ENCODE assay signal across 8 mouse cellular contexts in the genomic region with DNA sequence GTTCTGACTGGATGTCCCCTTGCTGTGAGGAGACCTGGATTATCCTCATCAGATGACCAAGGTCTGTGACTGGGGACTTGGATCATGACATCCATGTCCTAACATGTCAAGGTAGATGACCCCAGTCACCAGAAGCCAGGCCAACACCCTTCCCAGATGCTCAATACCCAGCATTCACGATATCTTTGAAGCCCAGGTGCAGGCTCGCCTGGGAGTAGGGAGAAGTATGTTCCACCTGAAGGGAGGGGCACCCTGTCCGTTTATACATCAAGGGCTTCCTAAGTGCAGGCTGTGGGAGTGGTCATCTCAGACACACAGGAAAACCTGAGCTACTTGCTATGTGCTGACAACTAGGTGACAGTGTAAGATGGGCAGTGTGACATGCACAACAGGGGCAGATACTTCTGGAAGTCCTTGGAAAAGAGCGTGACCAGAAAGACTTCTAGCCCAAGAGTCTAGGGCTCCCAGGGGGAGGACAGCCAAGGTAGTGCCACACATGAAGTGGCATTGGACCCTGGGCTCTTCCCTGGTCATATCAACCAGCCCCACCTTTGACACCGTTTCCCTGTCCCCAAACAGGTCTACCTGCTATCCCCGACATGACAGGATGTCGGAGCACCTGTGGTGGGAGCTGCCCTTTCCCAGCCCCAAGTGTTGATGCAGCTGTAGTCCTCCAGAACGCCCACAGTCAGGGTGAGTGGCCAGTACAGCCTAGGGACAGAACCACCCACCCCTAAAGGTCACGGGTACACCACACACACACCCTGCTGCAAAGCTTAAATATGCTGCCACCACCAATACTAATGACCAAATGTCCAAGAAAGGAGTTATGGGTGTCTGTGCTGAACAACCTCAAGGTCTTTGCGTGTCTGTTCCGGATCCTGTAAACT. TPM values are rescaled to one million over a fixed set of nuclear protein-coding genes. Genes with fewer than 3 reads are reported as not detected.
DNase-seq lines count a peak whose midpoint lies in the region; ATAC-seq and TF ChIP-seq lines count a peak whose summit lies in the region.

No protein-coding gene starts in this region.

- peak overlapping the region; percentile 80 for H3K4me3 ChIP-seq in kidney, postnatal 0 days (replicated peaks; ENCODE audit: low read depth, low read length)
- peak overlapping the region; percentile 70 for H3K4me3 ChIP-seq in forebrain, postnatal 0 days (ENCODE audit: low read depth, low read length)
- H3K4me3 ChIP-seq in liver, embryonic 11.5 days (ENCODE audit: low read depth, low read length) = peak overlapping the region; percentile 91

- peak overlapping the region; percentile 67 for H3K4me2 ChIP-seq in kidney, postnatal 0 days (ENCODE audit: low read length)
- peak overlapping the region; percentile 52 for H3K4me2 ChIP-seq in forebrain, postnatal 0 days (ENCODE audit: low read depth)
- H3K4me2 ChIP-seq in liver, embryonic 11.5 days = peak overlapping the region; percentile 78

- ATAC-seq in kidney, postnatal 0 days (replicated peaks; ENCODE audit: low FRiP score, low read depth) = peak; percentile 15
- ATAC-seq in forebrain, postnatal 0 days = no peak
- ATAC-seq in liver, embryonic 11.5 days (replicated peaks; ENCODE audit: low FRiP score) = peak; percentile 8
- ATAC-seq in neutrophil, adult 5-6 weeks (ENCODE audit: extremely low read depth, insufficient number of reproducible peaks, low FRiP score, poor library complexity, severe bottlenecking) = peak; percentile 0; the same call in 1 of the 2 replicates

- H3K27ac ChIP-seq in kidney, postnatal 0 days = peak overlapping the region; percentile 79
- H3K27ac ChIP-seq in forebrain, postnatal 0 days (ENCODE audit: low read depth, low read length) = peak overlapping the region; percentile 89
- H3K27ac ChIP-seq in liver, embryonic 11.5 days (ENCODE audit: low read depth, low read length) = peak overlapping the region; percentile 87; the same call in 1 of the 2 replicates

- DNase-seq in kidney, postnatal 0 days (ENCODE audit: low spot score) = no peak
- DNase-seq in kidney, adult 11 months = no peak
- DNase-seq in cerebellum, adult 11-12 months = peak; percentile 80
- no peak for DNase-seq in forebrain, postnatal 0 days
- no peak for DNase-seq in liver, embryonic 11.5 days (ENCODE audit: low spot score)
- DNase-seq in right cerebral cortex, postnatal 14 days = no peak
- DNase-seq in frontal cortex, postnatal 25 days (ENCODE audit: low spot score in 2 of 2) = no peak

- peaks cover 16% of the 10 kb centered on the region; the same call in 1 of the 2 replicates for H3K36me3 ChIP-seq in kidney, postnatal 0 days (ENCODE audit: insufficient read depth, low read length)
- H3K36me3 ChIP-seq in forebrain, postnatal 0 days (ENCODE audit: insufficient read depth) = peaks cover 16% of the 10 kb centered on the region
- H3K36me3 ChIP-seq in liver, embryonic 11.5 days (ENCODE audit: control insufficient read depth, insufficient read depth, low read length) = peaks cover 18% of the 10 kb centered on the region

- H3K4me1 ChIP-seq in kidney, postnatal 0 days (replicated peaks; ENCODE audit: insufficient read depth, low read length) = peaks cover 5% of the 10 kb centered on the region; the same call in 1 of the 2 replicates
- H3K4me1 ChIP-seq in forebrain, postnatal 0 days (ENCODE audit: insufficient read depth) = peaks cover 15% of the 10 kb centered on the region; the same call in 1 of the 2 replicates
- peaks cover 24% of the 10 kb centered on the region for H3K4me1 ChIP-seq in liver, embryonic 11.5 days (replicated peaks; ENCODE audit: control insufficient read depth, insufficient read depth, low read length)

- H3K27me3 ChIP-seq in kidney, postnatal 0 days (ENCODE audit: insufficient read depth, low read length) = no peaks in the 10 kb centered on the region
- H3K27me3 ChIP-seq in forebrain, postnatal 0 days (ENCODE audit: insufficient read depth, low read length) = no peaks in the 10 kb centered on the region
- H3K27me3 ChIP-seq in liver, embryonic 11.5 days (replicated peaks; ENCODE audit: control insufficient read depth, insufficient read depth, low read length) = no peaks in the 10 kb centered on the region

- no peak for TF ChIP-seq CTCF in kidney, postnatal 0 days (IDR thresholded peaks at IDR 0.05; ENCODE audit: low read depth)
- TF ChIP-seq CTCF in forebrain, postnatal 0 days (IDR thresholded peaks at IDR 0.05; ENCODE audit: low read depth) = no peak

- H3K9me3 ChIP-seq in kidney, postnatal 0 days (replicated peaks; ENCODE audit: low read length) = no peaks in the 10 kb centered on the region
- no peaks in the 10 kb centered on the region for H3K9me3 ChIP-seq in forebrain, postnatal 0 days (ENCODE audit: low read length)
- H3K9me3 ChIP-seq in liver, embryonic 11.5 days (ENCODE audit: control insufficient read depth, low read length) = no peaks in the 10 kb centered on the region

- peak overlapping the region; percentile 35; the same call in 1 of the 2 replicates for H3K9ac ChIP-seq in kidney, postnatal 0 days (ENCODE audit: low read depth, low read length)
- H3K9ac ChIP-seq in forebrain, postnatal 0 days = peak overlapping the region; percentile 82
- H3K9ac ChIP-seq in liver, embryonic 11.5 days (ENCODE audit: low read depth, low read length) = peak overlapping the region; percentile 87

- WGBS in kidney, postnatal 0 days = 29% methylated on average over 11 of the region's 11 CpGs
- WGBS in forebrain, postnatal 0 days = 44% methylated on average over 11 of the region's 11 CpGs
- 28% methylated on average over 11 of the region's 11 CpGs for WGBS in liver, embryonic 11.5 days

RNA-seq across cellular contexts. Expression of gene Cdc34, which starts 1.1 kb away (rescaled TPM):
- polyA plus RNA-seq in kidney, postnatal 0 days (2015; fragmentation: Nextera tagmentation; extraction: Ambion mirVana) = 68.1 and 75.7 TPM in 2 replicates
- 61.9 and 69.9 TPM in 2 replicates for total RNA-seq in forebrain, postnatal 0 days (2014; rRNA removed)
- 67.9 and 76.5 TPM in 2 replicates for polyA plus RNA-seq in forebrain, postnatal 0 days (2015; fragmentation: Nextera tagmentation; extraction: Ambion mirVana)
- polyA plus RNA-seq in liver, embryonic 11.5 days (2014; fragmentation: Nextera tagmentation; extraction: Ambion mirVana) = 213 and 236 TPM in 2 replicates
- 90.5 and 95.5 TPM in 2 replicates for total RNA-seq in neutrophil, adult 5-6 weeks (2017)

RNA-seq across cellular contexts. Expression of gene Gzmm, which starts 8.0 kb away (rescaled TPM):
- polyA plus RNA-seq in kidney, postnatal 0 days (2015; fragmentation: Nextera tagmentation; extraction: Ambion mirVana) = 0.34 and 0.50 TPM in 2 replicates
- total RNA-seq in forebrain, postnatal 0 days (2014; rRNA removed) = 2.5 and 3.3 TPM in 2 replicates
- 1.1 and 1.3 TPM in 2 replicates for polyA plus RNA-seq in forebrain, postnatal 0 days (2015; fragmentation: Nextera tagmentation; extraction: Ambion mirVana)
- polyA plus RNA-seq in liver, embryonic 11.5 days (2014; fragmentation: Nextera tagmentation; extraction: Ambion mirVana) = 0.16 and 0.45 TPM in 2 replicates
- total RNA-seq in neutrophil, adult 5-6 weeks (2017) = 1.5 and 2.9 TPM in 2 replicates

RNA-seq across cellular contexts. Expression of gene Tpgs1, which starts 11.7 kb away (rescaled TPM):
- polyA plus RNA-seq in kidney, postnatal 0 days (2015; fragmentation: Nextera tagmentation; extraction: Ambion mirVana) = 82.5 and 84.9 TPM in 2 replicates
- total RNA-seq in forebrain, postnatal 0 days (2014; rRNA removed) = 64.2 and 91.5 TPM in 2 replicates
- 128 and 148 TPM in 2 replicates for polyA plus RNA-seq in forebrain, postnatal 0 days (2015; fragmentation: Nextera tagmentation; extraction: Ambion mirVana)
- 48.5 and 50.5 TPM in 2 replicates for polyA plus RNA-seq in liver, embryonic 11.5 days (2014; fragmentation: Nextera tagmentation; extraction: Ambion mirVana)
- 16.0 and 16.1 TPM in 2 replicates for total RNA-seq in neutrophil, adult 5-6 weeks (2017)

RNA-seq across cellular contexts. Expression of gene Madcam1, which starts 16.5 kb away (rescaled TPM):
- 1.5 TPM in 2 replicates for polyA plus RNA-seq in kidney, postnatal 0 days (2015; fragmentation: Nextera tagmentation; extraction: Ambion mirVana)
- total RNA-seq in forebrain, postnatal 0 days (2014; rRNA removed) = 0.38 and 0.95 TPM in 2 replicates
- polyA plus RNA-seq in forebrain, postnatal 0 days (2015; fragmentation: Nextera tagmentation; extraction: Ambion mirVana) = 0.67 and 0.70 TPM in 2 replicates
- 1.1 and 1.4 TPM in 2 replicates for polyA plus RNA-seq in liver, embryonic 11.5 days (2014; fragmentation: Nextera tagmentation; extraction: Ambion mirVana)
- not detected in 2 replicates for total RNA-seq in neutrophil, adult 5-6 weeks (2017)

RNA-seq across cellular contexts. Expression of gene Bsg, which starts 23.4 kb away (rescaled TPM):
- 1,067 and 1,079 TPM in 2 replicates for polyA plus RNA-seq in kidney, postnatal 0 days (2015; fragmentation: Nextera tagmentation; extraction: Ambion mirVana)
- 960 and 1,112 TPM in 2 replicates for total RNA-seq in forebrain, postnatal 0 days (2014; rRNA removed)
- 1,015 and 1,046 TPM in 2 replicates for polyA plus RNA-seq in forebrain, postnatal 0 days (2015; fragmentation: Nextera tagmentation; extraction: Ambion mirVana)
- polyA plus RNA-seq in liver, embryonic 11.5 days (2014; fragmentation: Nextera tagmentation; extraction: Ambion mirVana) = 992 and 1,001 TPM in 2 replicates
- 105 and 111 TPM in 2 replicates for total RNA-seq in neutrophil, adult 5-6 weeks (2017)

Comparison
In these comparisons a context has a peak if more than half of its experiments do, and no peak if none do; other contexts are left out.
1. H3K9ac ChIP-seq: peak in every context shown above with its lines; median percentile 87 in liver, embryonic 11.5 days; 82 in forebrain, postnatal 0 days; 35 in kidney, postnatal 0 days.